Mouse (Mus musculus): Measurements from ENCODE around the gene Tln2.

Tln2 gene

GRCm38 (mm10) chr9:67477445-67477844 is 82.1 kb downstream of the Tln2 start:
- in situ Hi-C loops (cut with MboI): no loop called here

GRCm38 (mm10) chr9:67476184-67476583 is 83.3 kb downstream of the Tln2 start:
- in situ Hi-C loops (cut with MboI): no loop called here

GRCm38 (mm10) chr9:67463440-67464122 is 95.9 kb downstream of the Tln2 start:
- in situ Hi-C loops (cut with MboI): no loop called here

- in situ Hi-C loops (cut with MboI): no loop called here
Measured at GRCm38 (mm10) chr9:67441484-67441883, 118.0 kb downstream of the Tln2 start.

GRCm38 (mm10) chr9:67437511-67437910 is 122.0 kb downstream of the Tln2 start:
- in situ Hi-C loops (cut with MboI): no loop called here

- in situ Hi-C loops (cut with MboI): no loop called here
Measured at GRCm38 (mm10) chr9:67435333-67436154, 124.0 kb downstream of the Tln2 start.

- in situ Hi-C loops (cut with MboI): no loop called here
Measured at GRCm38 (mm10) chr9:67429199-67429892, 130.2 kb downstream of the Tln2 start.

GRCm38 (mm10) chr9:67428306-67429047 is 131.0 kb downstream of the Tln2 start:
- in situ Hi-C loops (cut with MboI): no loop called here

- in situ Hi-C loops (cut with MboI): no loop called here
Measured at GRCm38 (mm10) chr9:67426304-67426703, 133.2 kb downstream of the Tln2 start.

- in situ Hi-C loops (cut with MboI): no loop called here
Measured at GRCm38 (mm10) chr9:67424110-67424509, 135.4 kb downstream of the Tln2 start.

GRCm38 (mm10) chr9:67418092-67418491 is 141.4 kb downstream of the Tln2 start:
- in situ Hi-C loops (cut with MboI): no loop called here

- in situ Hi-C loops (cut with MboI): no loop called here
Measured at GRCm38 (mm10) chr9:67410667-67411066, 148.8 kb downstream of the Tln2 start.

GRCm38 (mm10) chr9:67404736-67405135 is 154.8 kb downstream of the Tln2 start:
- in situ Hi-C loops (cut with MboI): no loop called here

GRCm38 (mm10) chr9:67399563-67399962 is 159.9 kb downstream of the Tln2 start:
- in situ Hi-C loops (cut with MboI): no loop called here

- in situ Hi-C loops (cut with MboI): no loop called here
Measured at GRCm38 (mm10) chr9:67397756-67398155, 161.7 kb downstream of the Tln2 start.

GRCm38 (mm10) chr9:67396446-67396845 is 163.1 kb downstream of the Tln2 start:
- in situ Hi-C loops (cut with MboI): no loop called here

- in situ Hi-C loops (cut with MboI): no loop called here
Measured at GRCm38 (mm10) chr9:67384028-67384590, 175.4 kb downstream of the Tln2 start.

- in situ Hi-C loops (cut with MboI): no loop called here
Measured at GRCm38 (mm10) chr9:67380095-67380494, 179.4 kb downstream of the Tln2 start.

GRCm38 (mm10) chr9:67378772-67379171 is 180.7 kb downstream of the Tln2 start:
- in situ Hi-C loops (cut with MboI): no loop called here

GRCm38 (mm10) chr9:67368078-67368477 is 191.4 kb downstream of the Tln2 start:
- in situ Hi-C loops (cut with MboI): no loop called here

GRCm38 (mm10) chr9:67362511-67362910 is 197.0 kb downstream of the Tln2 start:
- in situ Hi-C loops (cut with MboI): no loop called here

GRCm38 (mm10) chr9:67362053-67362452 is 197.4 kb downstream of the Tln2 start:
- in situ Hi-C loops (cut with MboI): no loop called here

All from mature B cell (primary cell).